Comparison of ENCODE assay signal across 10 mouse cellular contexts in genomic region chr9:102763520-102763919, GRCm38 (mm10). TPM values are rescaled to one million over a fixed set of nuclear protein-coding genes. Genes with fewer than 3 reads are reported as not detected.
DNase-seq lines count a peak whose midpoint lies in the region; ATAC-seq and TF ChIP-seq lines count a peak whose summit lies in the region.
"Had no signal": no experiment of that assay in that cellular context is flagged by ENCODE, and none has a peak within 500 bp of the region (broad histone marks: within the 10 kb centered on the region; RNA-seq: fewer than 3 reads in every experiment).

No protein-coding gene starts in this region.

- no peak overlapping the region for H3K4me3 ChIP-seq in C2C12 (ENCODE audit: insufficient read depth, poor library complexity, severe bottlenecking)
- no peak overlapping the region for H3K4me3 ChIP-seq in intestine, embryonic 16.5 days (ENCODE audit: low read length)
- no peak overlapping the region for H3K4me3 ChIP-seq in lung, postnatal 0 days (ENCODE audit: low read depth, low read length)
- no peak overlapping the region for H3K4me3 ChIP-seq in forebrain, embryonic 11.5 days (ENCODE audit: low read depth, low read length)
- H3K4me3 ChIP-seq: erythroblast, embryonic 14.5 days had no signal

- no peaks in the 10 kb centered on the region for H3K36me3 ChIP-seq in C2C12 (ENCODE audit: control insufficient read depth, insufficient read depth)
- H3K36me3 ChIP-seq in intestine, embryonic 16.5 days (ENCODE audit: control insufficient read depth, insufficient read depth, low read length) = no peaks in the 10 kb centered on the region
- H3K36me3 ChIP-seq in lung, postnatal 0 days (ENCODE audit: insufficient read depth, low read length) = no peaks in the 10 kb centered on the region
- H3K36me3 ChIP-seq in forebrain, embryonic 11.5 days (ENCODE audit: control insufficient read depth, insufficient read depth, low read length) = no peaks in the 10 kb centered on the region

- H3K27me3 ChIP-seq in C2C12 (ENCODE audit: control insufficient read depth, insufficient read depth, insufficient read length) = no peaks in the 10 kb centered on the region
- no peaks in the 10 kb centered on the region for H3K27me3 ChIP-seq in intestine, embryonic 16.5 days (replicated peaks; ENCODE audit: control insufficient read depth, insufficient read depth, low read length)
- H3K27me3 ChIP-seq in lung, postnatal 0 days (replicated peaks; ENCODE audit: insufficient read depth, low read length) = no peaks in the 10 kb centered on the region
- H3K27me3 ChIP-seq in forebrain, embryonic 11.5 days (ENCODE audit: control insufficient read depth, insufficient read depth, low read length) = no peaks in the 10 kb centered on the region

- H3K27ac ChIP-seq in intestine, embryonic 16.5 days (ENCODE audit: low read length) = peak overlapping the region; percentile 43
- no peak overlapping the region for H3K27ac ChIP-seq in lung, postnatal 0 days (ENCODE audit: low read length)
- no peak overlapping the region for H3K27ac ChIP-seq in forebrain, embryonic 11.5 days (ENCODE audit: low read depth, low read length)
- H3K27ac ChIP-seq: liver, embryonic 14.5 days had no signal

- H3K9ac ChIP-seq in intestine, embryonic 16.5 days (ENCODE audit: low read depth, low read length) = no peak overlapping the region
- H3K9ac ChIP-seq in lung, postnatal 0 days (replicated peaks; ENCODE audit: low read depth) = no peak overlapping the region
- H3K9ac ChIP-seq in forebrain, embryonic 11.5 days (ENCODE audit: low read length) = no peak overlapping the region
- H3K9ac ChIP-seq: liver, embryonic 14.5 days had no signal

- WGBS in intestine, embryonic 16.5 days = 57% methylated on average over 8 of the region's 8 CpGs
- 37% methylated on average over 8 of the region's 8 CpGs for WGBS in lung, postnatal 0 days
- 76% methylated on average over 8 of the region's 8 CpGs for WGBS in forebrain, embryonic 11.5 days

- H3K79me2 ChIP-seq in C2C12 (ENCODE audit: control insufficient read depth, insufficient read depth) = no peaks in the 10 kb centered on the region

- H3ac ChIP-seq in C2C12 (ENCODE audit: control insufficient read depth, insufficient read length, low read depth) = no peak overlapping the region

- DNase-seq in gastrocnemius, adult 18-20 months (ENCODE audit: low spot score) = peak; percentile 54
- DNase-seq in gastrocnemius, postnatal 10 days = no peak
- DNase-seq in lung, postnatal 0 days (ENCODE audit: low spot score) = peak; percentile 75
- DNase-seq in right cerebral cortex, postnatal 36 days (ENCODE audit: low spot score in 2 of 2) = no peak
- DNase-seq in forebrain, embryonic 11.5 days (ENCODE audit: low spot score) = no peak
- no peak for DNase-seq in c-Kit-positive CD71-positive TER-119-positive erythroid progenitor cells, embryonic 14.5 days (ENCODE audit: low spot score)

- H3K79me3 ChIP-seq in C2C12 (ENCODE audit: low read depth) = no peaks in the 10 kb centered on the region

- peak; percentile 84 for TF ChIP-seq EP300 in lung, postnatal 0 days (IDR thresholded peaks at IDR 0.05)

- H3K9me3 ChIP-seq in intestine, embryonic 16.5 days (ENCODE audit: control insufficient read depth, low read length) = no peaks in the 10 kb centered on the region
- H3K9me3 ChIP-seq in lung, postnatal 0 days (ENCODE audit: low read length) = no peaks in the 10 kb centered on the region
- no peaks in the 10 kb centered on the region for H3K9me3 ChIP-seq in forebrain, embryonic 11.5 days (ENCODE audit: control insufficient read depth, low read length)

- no peak for TF ChIP-seq CTCF in C2C12 (IDR thresholded peaks at IDR 0.05; ENCODE audit: control insufficient read depth, insufficient read depth, insufficient read length)
- no peak for TF ChIP-seq CTCF in lung, postnatal 0 days (IDR thresholded peaks at IDR 0.05)

- H3K4me1 ChIP-seq in intestine, embryonic 16.5 days (ENCODE audit: control insufficient read depth, insufficient read depth, low read length) = peaks cover 26% of the 10 kb centered on the region
- peaks cover 14% of the 10 kb centered on the region; the same call in 1 of the 2 replicates for H3K4me1 ChIP-seq in lung, postnatal 0 days (ENCODE audit: insufficient read depth, low read depth, low read length)
- no peaks in the 10 kb centered on the region for H3K4me1 ChIP-seq in forebrain, embryonic 11.5 days (replicated peaks; ENCODE audit: control insufficient read depth, insufficient read depth, low read length)

- no peak overlapping the region for H3K4me2 ChIP-seq in intestine, embryonic 16.5 days (ENCODE audit: low read depth, low read length)
- no peak overlapping the region for H3K4me2 ChIP-seq in lung, postnatal 0 days (replicated peaks; ENCODE audit: low read depth, low read length)
- no peak overlapping the region for H3K4me2 ChIP-seq in forebrain, embryonic 11.5 days (ENCODE audit: low read depth, low read length, severe bottlenecking)

- ATAC-seq in intestine, embryonic 16.5 days = no peak
- ATAC-seq in lung, postnatal 0 days = peak; percentile 29; the same call in 1 of the 2 replicates
- no peak for ATAC-seq in forebrain, embryonic 11.5 days (replicated peaks; ENCODE audit: low FRiP score)

TF ChIP-seq in C2C12, 6 proteins besides CTCF, POLR2A, EP300 and RAD21:
- TF ChIP-seq MAX (IDR thresholded peaks at IDR 0.05) (peak; percentile 89), MYOG (IDR thresholded peaks at IDR 0.05; ENCODE audit: control insufficient read depth, extremely low read depth, insufficient read length) (no peak), USF1 (IDR thresholded peaks at IDR 0.05; ENCODE audit: low read depth) (no peak), CEBPB (IDR thresholded peaks at IDR 0.05; ENCODE audit: low read depth) (peak; percentile 97), MYOD1 (IDR thresholded peaks at IDR 0.05; ENCODE audit: control insufficient read depth, insufficient read length, low read depth) (peak; percentile 37)

RNA-seq across cellular contexts. Expression of gene Amotl2, which starts 47.0 kb away (rescaled TPM):
- total RNA-seq in gastrocnemius, adult 18-20 months (2021) = 10 to 100 TPM; 16.8 to 18.2 TPM
- total RNA-seq in gastrocnemius, postnatal 10 days (2021) = 10 to 100 TPM; 32.9 to 43.7 TPM
- polyA plus RNA-seq in C2C12 (2012; fragmentation: generic; extraction: Trizol) = 61.0 TPM
- polyA plus RNA-seq in intestine, embryonic 16.5 days (2015; fragmentation: Nextera tagmentation; extraction: Ambion mirVana) = 20.4 and 21.8 TPM in 2 replicates
- 50.3 and 56.3 TPM in 2 replicates for polyA plus RNA-seq in lung, postnatal 0 days (2015; fragmentation: Nextera tagmentation; extraction: Ambion mirVana)
- 72.4 and 73.4 TPM in 2 replicates for polyA plus RNA-seq in forebrain, embryonic 11.5 days (2014; fragmentation: Nextera tagmentation; extraction: Ambion mirVana)

Comparison
In these comparisons a context has a peak if more than half of its experiments do, and no peak if none do; other contexts are left out.
1. DNase-seq: peak in gastrocnemius, adult 18-20 months (single experiment) and lung, postnatal 0 days (single experiment); none in gastrocnemius, postnatal 10 days (single experiment), right cerebral cortex, postnatal 36 days (0 of 2), forebrain, embryonic 11.5 days (single experiment) and c-Kit-positive CD71-positive TER-119-positive erythroid progenitor cells, embryonic 14.5 days (single experiment).